Mouse (Mus musculus) forebrain, embryonic 13.5 days (tissue): Measurements from ENCODE around the gene Thap4. TPM values are rescaled to one million over a fixed set of nuclear protein-coding genes. Genes with fewer than 3 reads are reported as not detected.

ENCODE experiments used
- ATAC-seq: fragments of 200-750 bp; cut with Nextera tagmentation; 2 replicates; pipeline ENCODE4 v1.8.0; 2017
- H3K27ac ChIP-seq: fragments of 300-500 bp; sonication (generic); 2 replicates; pipeline ENCODE4 v1.5.1; 2015; ENCODE audit warnings: inconsistent platforms, mild to moderate bottlenecking, moderate library complexity
- H3K27me3 ChIP-seq: fragments of 300-500 bp; sonication (generic); 2 replicates; pipeline ENCODE4 v1.6.1; 2015; ENCODE audit warnings: mild to moderate bottlenecking, inconsistent platforms
- H3K36me3 ChIP-seq: fragments of 300-500 bp; sonication (generic); 2 replicates; pipeline ENCODE4 v1.6.1; 2015; ENCODE audit warnings: mild to moderate bottlenecking, inconsistent platforms; ENCODE audit not compliant: poor library complexity, severe bottlenecking
- H3K4me1 ChIP-seq: fragments of 300-500 bp; sonication (generic); 2 replicates; pipeline ENCODE4 v1.6.1; 2015; ENCODE audit warnings: inconsistent platforms
- H3K4me2 ChIP-seq: fragments of 300-500 bp; sonication (generic); 2 replicates; pipeline ENCODE4 v1.6.1; 2015; ENCODE audit warnings: inconsistent platforms, mild to moderate bottlenecking, moderate library complexity
- H3K4me3 ChIP-seq: fragments of 300-500 bp; sonication (generic); 2 replicates; pipeline ENCODE4 v1.5.1; 2015; ENCODE audit warnings: mild to moderate bottlenecking, inconsistent platforms
- H3K9ac ChIP-seq: fragments of 300-500 bp; sonication (generic); 2 replicates; pipeline ENCODE4 v1.6.1; 2015; ENCODE audit warnings: mild to moderate bottlenecking, inconsistent platforms
- H3K9me3 ChIP-seq: fragments of 300-500 bp; sonication (generic); replicated peaks from 2 replicates; pipeline ENCODE4 v1.6.1; 2016; ENCODE audit warnings: inconsistent platforms
- WGBS: fragments of 180-500 bp; shearing (Covaris S2); methylation state at CpG from one replicate; pipeline ENCODE4 v1.1.7; 2015; 5-methylcytosine and 5-hydroxymethylcytosine counted together
- polyA plus RNA-seq: library from polyadenylated mRNA; unstranded; fragments of >200 nt; fragmentation: Nextera tagmentation; extraction: Ambion mirVana; gene quantifications from 2 replicates; pipeline ENCODE4 v1.2.1, GENCODE M21; 2015

The Thap4 gene
- 38.0 and 43.2 TPM in 2 replicates for polyA plus RNA-seq

- Histone ChIP-seq H3K4me3 (peak within 1 kb of the TSS; percentile 95), H3K9ac (peak within 1 kb of the TSS; percentile 90), H3K4me2 (peak within 1 kb of the TSS; percentile 72), H3K27me3 (no peaks in the 10 kb centered on the region), H3K9me3 (no peaks in the 10 kb centered on the region), H3K4me1 (peaks cover 39% of the 10 kb centered on the region), H3K27ac (peak within 1 kb of the TSS; percentile 85), H3K36me3 (peaks cover 10% of the 10 kb centered on the region)
- ATAC-seq, result peak; percentile 95
- WGBS, result under 1% methylated on average over 87 of the region's 121 CpGs
Observed at GRCm38 (mm10) chr1:93754573-93755290, at the start of gene Thap4. Thap4 (minus strand) TSS chr1:93754864.

GRCm38 (mm10) chr1:93803556-93804507, 49.2 kb upstream of the Thap4 start, which contains the start of gene Ing5:
Ing5 (plus strand) TSS chr1:93803965.
- H3K4me2 ChIP-seq, result peak within 1 kb of the TSS; percentile 65
- no peaks in the 10 kb centered on the region for H3K27me3 ChIP-seq
- peaks cover 39% of the 10 kb centered on the region for H3K4me1 ChIP-seq
- H3K9ac ChIP-seq, result peak within 1 kb of the TSS; percentile 87
- H3K36me3 ChIP-seq, result peaks cover 47% of the 10 kb centered on the region
- H3K27ac ChIP-seq, result peak within 1 kb of the TSS; percentile 97
- ATAC-seq, result peak; percentile 91
- under 1% methylated on average over 93 of the region's 94 CpGs for WGBS
- H3K9me3 ChIP-seq, result no peaks in the 10 kb centered on the region
- H3K4me3 ChIP-seq, result peak within 1 kb of the TSS; percentile 76

GRCm38 (mm10) chr1:93802771-93803170, 48.1 kb upstream of the Thap4 start:
- H3K27me3 ChIP-seq, result no peaks in the 10 kb centered on the region
- H3K36me3 ChIP-seq, result peaks cover 47% of the 10 kb centered on the region
- 88% methylated on average over 5 of the region's 5 CpGs for WGBS
- no peaks in the 10 kb centered on the region for H3K9me3 ChIP-seq
- peaks cover 40% of the 10 kb centered on the region for H3K4me1 ChIP-seq
- H3K4me2 ChIP-seq, result peak overlapping the region; percentile 65
- peak overlapping the region; percentile 97; the same call in 1 of the 2 replicates for H3K27ac ChIP-seq
- peak overlapping the region; percentile 76; the same call in 1 of the 2 replicates for H3K4me3 ChIP-seq
- H3K9ac ChIP-seq, result no peak overlapping the region
- no peak for ATAC-seq

GRCm38 (mm10) chr1:93801741-93802238, 47.1 kb upstream of the Thap4 start, which contains the start of gene Dtymk:
Dtymk (minus strand) TSS chr1:93801934.
- under 1% methylated on average over 42 of the region's 42 CpGs for WGBS
- Histone ChIP-seq H3K36me3 (peaks cover 51% of the 10 kb centered on the region), H3K4me3 (peak within 1 kb of the TSS; percentile 77), H3K9ac (peak within 1 kb of the TSS; percentile 78), H3K27me3 (no peaks in the 10 kb centered on the region), H3K4me1 (peaks cover 44% of the 10 kb centered on the region), H3K9me3 (no peaks in the 10 kb centered on the region), H3K27ac (peak within 1 kb of the TSS; percentile 76), H3K4me2 (peak within 1 kb of the TSS; percentile 65)
- peak; percentile 70 for ATAC-seq

GRCm38 (mm10) chr1:93800670-93801503, 46.2 kb upstream of the Thap4 start:
- Histone ChIP-seq H3K4me1 (peaks cover 45% of the 10 kb centered on the region), H3K27ac (no peak overlapping the region), H3K4me2 (peak overlapping the region; percentile 65), H3K27me3 (no peaks in the 10 kb centered on the region), H3K9ac (peak overlapping the region; percentile 78), H3K36me3 (peaks cover 49% of the 10 kb centered on the region), H3K4me3 (peak overlapping the region; percentile 77), H3K9me3 (no peaks in the 10 kb centered on the region)
- ATAC-seq, result no peak
- 78% methylated on average over 21 of the region's 21 CpGs for WGBS

- Histone ChIP-seq H3K27me3 (no peaks in the 10 kb centered on the region), H3K36me3 (peaks cover 94% of the 10 kb centered on the region), H3K9ac (no peak overlapping the region), H3K9me3 (no peaks in the 10 kb centered on the region), H3K4me3 (no peak overlapping the region), H3K4me1 (peaks cover 11% of the 10 kb centered on the region), H3K27ac (no peak overlapping the region), H3K4me2 (no peak overlapping the region)
- no peak for ATAC-seq
- WGBS, result 81% methylated on average over 8 of the region's 8 CpGs
Observed at GRCm38 (mm10) chr1:93795886-93796285, 41.2 kb upstream of the Thap4 start.

- Histone ChIP-seq H3K4me1 (0 out of 2 replicates have a peak, but pooled peaks cover 7% of the 10 kb centered on the region), H3K36me3 (peaks cover 96% of the 10 kb centered on the region), H3K4me3 (no peak overlapping the region), H3K9me3 (no peaks in the 10 kb centered on the region), H3K27me3 (no peaks in the 10 kb centered on the region), H3K27ac (no peak overlapping the region), H3K4me2 (no peak overlapping the region), H3K9ac (no peak overlapping the region)
- no peak for ATAC-seq
- WGBS, result 94% methylated on average over 8 of the region's 8 CpGs
Observed at GRCm38 (mm10) chr1:93794526-93794925, 39.9 kb upstream of the Thap4 start.

GRCm38 (mm10) chr1:93786912-93787311, 32.2 kb upstream of the Thap4 start:
- Histone ChIP-seq H3K4me2 (no peak overlapping the region), H3K9ac (no peak overlapping the region), H3K36me3 (peaks cover 98% of the 10 kb centered on the region), H3K27ac (no peak overlapping the region), H3K27me3 (no peaks in the 10 kb centered on the region), H3K9me3 (no peaks in the 10 kb centered on the region), H3K4me1 (no peaks in the 10 kb centered on the region), H3K4me3 (no peak overlapping the region)
- ATAC-seq, result no peak
- WGBS, result 83% methylated on average over 2 of the region's 2 CpGs

GRCm38 (mm10) chr1:93776686-93777085, 22.0 kb upstream of the Thap4 start:
- 91% methylated on average over 5 of the region's 5 CpGs for WGBS
- H3K4me3 ChIP-seq, result no peak overlapping the region
- no peak overlapping the region for H3K4me2 ChIP-seq
- no peaks in the 10 kb centered on the region for H3K4me1 ChIP-seq
- H3K27me3 ChIP-seq, result no peaks in the 10 kb centered on the region
- no peak overlapping the region for H3K9ac ChIP-seq
- peaks cover 82% of the 10 kb centered on the region for H3K36me3 ChIP-seq
- no peak for ATAC-seq
- H3K9me3 ChIP-seq, result no peaks in the 10 kb centered on the region
- no peak overlapping the region for H3K27ac ChIP-seq

GRCm38 (mm10) chr1:93769901-93770300, 15.2 kb upstream of the Thap4 start:
- Histone ChIP-seq H3K4me3 (no peak overlapping the region), H3K27ac (no peak overlapping the region), H3K27me3 (no peaks in the 10 kb centered on the region), H3K9ac (no peak overlapping the region), H3K9me3 (no peaks in the 10 kb centered on the region), H3K36me3 (peaks cover 50% of the 10 kb centered on the region), H3K4me2 (no peak overlapping the region), H3K4me1 (no peaks in the 10 kb centered on the region)
- ATAC-seq, result no peak
- WGBS, result 96% methylated on average over 3 of the region's 3 CpGs

GRCm38 (mm10) chr1:93767600-93767999, 12.9 kb upstream of the Thap4 start:
- H3K9ac ChIP-seq, result no peak overlapping the region
- H3K4me2 ChIP-seq, result no peak overlapping the region
- H3K27ac ChIP-seq, result no peak overlapping the region
- no peak overlapping the region for H3K4me3 ChIP-seq
- ATAC-seq, result no peak
- 97% methylated on average over 6 of the region's 6 CpGs for WGBS
- no peaks in the 10 kb centered on the region for H3K4me1 ChIP-seq
- H3K9me3 ChIP-seq, result no peaks in the 10 kb centered on the region
- no peaks in the 10 kb centered on the region for H3K27me3 ChIP-seq
- peaks cover 30% of the 10 kb centered on the region for H3K36me3 ChIP-seq
